Mouse (Mus musculus) lung, embryonic 16.5 days (tissue): ENCODE results near the gene Crybg1. TPM values are rescaled to one million over a fixed set of nuclear protein-coding genes. Genes with fewer than 3 reads are reported as not detected.

Experiments
- ATAC-seq: fragments of 200-750 bp; cut with Nextera tagmentation; 2 replicates; pipeline ENCODE4 v1.8.0; 2017; ENCODE audit warnings: low read depth, mild to moderate bottlenecking, moderate library complexity
- H3K27ac ChIP-seq: fragments of 300-500 bp; sonication (generic); 2 replicates; pipeline ENCODE4 v1.5.1; 2014; ENCODE audit warnings: mild to moderate bottlenecking, control low read depth, low read length
- H3K27me3 ChIP-seq: fragments of 300-500 bp; sonication (generic); 2 replicates; pipeline ENCODE4 v1.6.1; 2014; ENCODE audit warnings: low read depth, low read length, mixed read lengths; ENCODE audit not compliant: control insufficient read depth, insufficient read depth
- H3K36me3 ChIP-seq: fragments of 300-500 bp; sonication (generic); 2 replicates; pipeline ENCODE4 v1.6.1; 2014; ENCODE audit warnings: low read length; ENCODE audit not compliant: control insufficient read depth, insufficient read depth
- H3K4me1 ChIP-seq: fragments of 300-500 bp; sonication (generic); replicated peaks from 2 replicates; pipeline ENCODE4 v1.6.1; 2014; ENCODE audit warnings: low read length, mixed read lengths; ENCODE audit not compliant: control insufficient read depth, insufficient read depth
- H3K4me2 ChIP-seq: fragments of 300-500 bp; sonication (generic); 2 replicates; pipeline ENCODE4 v1.6.1; 2014; ENCODE audit warnings: low read depth, low read length, control low read depth
- H3K4me3 ChIP-seq: fragments of 300-500 bp; sonication (generic); 2 replicates; pipeline ENCODE4 v1.5.1; 2014; ENCODE audit warnings: mild to moderate bottlenecking, low read length, control low read depth
- H3K9ac ChIP-seq: fragments of 300-500 bp; sonication (generic); 2 replicates; pipeline ENCODE4 v1.6.1; 2014; ENCODE audit warnings: low read length, control low read depth
- H3K9me3 ChIP-seq: fragments of 300-500 bp; sonication (generic); 2 replicates; pipeline ENCODE4 v1.6.1; 2016; ENCODE audit warnings: low read length; ENCODE audit not compliant: control insufficient read depth
- WGBS: fragments of 180-500 bp; shearing (Covaris S2); extraction: QIAGEN DNeasy Blood & Tissue Kit; methylation state at CpG from one replicate; pipeline ENCODE4 v1.1.7; 2014; 5-methylcytosine and 5-hydroxymethylcytosine counted together
- polyA plus RNA-seq: library from polyadenylated mRNA; unstranded; fragments of >200 nt; fragmentation: Nextera tagmentation; extraction: Ambion mirVana; gene quantifications from 2 replicates; pipeline ENCODE4 v1.2.1, GENCODE M21; 2015

Gene Crybg1
- polyA plus RNA-seq, 1 experiment from 2014 or later, result 0.40 TPM

DNA sequence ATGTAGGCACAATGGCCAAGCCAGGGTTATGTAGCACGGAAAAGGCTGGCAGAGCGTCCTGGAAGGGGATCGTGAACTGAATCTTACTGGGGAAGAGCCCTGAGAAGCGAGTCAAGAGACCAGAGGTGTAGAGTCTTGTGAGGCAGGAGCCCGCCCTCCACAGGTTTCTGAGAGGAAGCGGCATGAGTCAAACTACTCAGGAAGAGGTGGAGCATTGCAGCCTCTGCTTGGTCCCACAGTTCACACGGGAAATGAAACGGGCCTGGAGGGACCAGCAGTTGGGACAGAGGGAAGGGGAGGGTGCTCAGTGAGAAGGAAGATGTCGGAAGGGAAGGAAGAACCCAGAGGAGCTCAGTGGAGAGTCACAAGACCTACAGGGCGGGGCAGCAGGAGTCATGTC, 123.9 kb downstream of the Crybg1 start:
- no peak overlapping the region for H3K4me3 ChIP-seq
- H3K9me3 ChIP-seq, result no peaks in the 10 kb centered on the region
- H3K27me3 ChIP-seq, result no peaks in the 10 kb centered on the region
- no peak overlapping the region for H3K4me2 ChIP-seq
- no peak for ATAC-seq
- H3K36me3 ChIP-seq, result no peaks in the 10 kb centered on the region
- no peak overlapping the region for H3K9ac ChIP-seq
- H3K27ac ChIP-seq, result no peak overlapping the region
- H3K4me1 ChIP-seq, result no peaks in the 10 kb centered on the region
- WGBS, result 53% methylated on average over 10 of the region's 10 CpGs

DNA sequence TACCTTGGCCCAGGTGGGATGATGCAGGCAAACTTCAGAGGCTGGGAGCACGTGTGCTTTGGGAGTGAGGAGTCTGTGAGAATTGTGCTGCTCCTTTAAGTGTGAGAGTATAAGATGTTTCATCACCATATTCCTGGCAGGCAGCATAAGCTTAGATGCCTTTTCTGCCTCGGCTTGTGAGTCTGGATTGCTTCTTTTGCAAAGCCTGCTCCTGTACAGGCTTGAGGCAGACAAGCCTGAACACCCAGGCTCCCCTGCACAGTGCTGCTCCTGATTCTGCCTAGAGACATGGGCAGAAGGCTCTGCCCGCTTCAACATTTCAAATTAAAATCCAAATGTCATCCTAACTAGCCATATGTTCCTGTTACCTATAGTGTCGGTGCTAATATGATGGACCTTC, 128.5 kb downstream of the Crybg1 start:
- Histone ChIP-seq H3K4me2 (no peak overlapping the region), H3K36me3 (no peaks in the 10 kb centered on the region), H3K9me3 (no peaks in the 10 kb centered on the region), H3K4me1 (no peaks in the 10 kb centered on the region), H3K27ac (no peak overlapping the region), H3K4me3 (no peak overlapping the region), H3K9ac (no peak overlapping the region), H3K27me3 (no peaks in the 10 kb centered on the region)
- 60% methylated on average over 4 of the region's 4 CpGs for WGBS
- ATAC-seq, result no peak

DNA sequence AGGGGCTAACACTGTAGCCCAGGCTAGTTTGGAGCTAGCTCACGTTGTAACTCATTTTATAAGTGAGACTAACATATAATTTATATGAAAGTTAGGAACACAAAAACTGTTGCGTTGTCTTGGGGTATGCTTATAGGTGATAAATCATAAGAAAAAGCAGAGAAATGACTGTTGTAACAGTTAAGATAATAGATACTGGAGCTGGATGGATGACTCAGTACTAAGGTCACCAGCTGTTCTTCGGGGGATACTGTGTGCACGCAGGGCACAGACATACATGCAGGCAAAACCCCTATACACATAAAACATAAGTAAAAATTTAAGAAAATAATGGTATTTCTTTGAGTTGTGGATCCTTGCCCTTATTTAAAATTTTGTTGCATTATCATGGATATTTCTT, 130.1 kb downstream of the Crybg1 start:
- ATAC-seq, result no peak

GRCm38 (mm10) chr10:44015631-44016030, 133.0 kb downstream of the Crybg1 start:
- no peaks in the 10 kb centered on the region for H3K4me1 ChIP-seq
- no peaks in the 10 kb centered on the region for H3K36me3 ChIP-seq
- 61% methylated on average over 2 of the region's 2 CpGs for WGBS
- no peaks in the 10 kb centered on the region for H3K27me3 ChIP-seq
- H3K9me3 ChIP-seq, result no peaks in the 10 kb centered on the region
- H3K9ac ChIP-seq, result no peak overlapping the region
- no peak overlapping the region for H3K4me2 ChIP-seq
- ATAC-seq, result no peak
- H3K4me3 ChIP-seq, result no peak overlapping the region
- H3K27ac ChIP-seq, result no peak overlapping the region

More for the DNA sequence above, 130.1 kb downstream of the Crybg1 start:
- H3K27me3 ChIP-seq, result no peaks in the 10 kb centered on the region
- H3K9me3 ChIP-seq, result no peaks in the 10 kb centered on the region
- H3K27ac ChIP-seq, result no peak overlapping the region
- H3K4me3 ChIP-seq, result no peak overlapping the region
- no peaks in the 10 kb centered on the region for H3K4me1 ChIP-seq
- no peaks in the 10 kb centered on the region for H3K36me3 ChIP-seq
- no peak overlapping the region for H3K9ac ChIP-seq
- WGBS, result 80% methylated on average over 4 of the region's 4 CpGs
- H3K4me2 ChIP-seq, result no peak overlapping the region

DNA sequence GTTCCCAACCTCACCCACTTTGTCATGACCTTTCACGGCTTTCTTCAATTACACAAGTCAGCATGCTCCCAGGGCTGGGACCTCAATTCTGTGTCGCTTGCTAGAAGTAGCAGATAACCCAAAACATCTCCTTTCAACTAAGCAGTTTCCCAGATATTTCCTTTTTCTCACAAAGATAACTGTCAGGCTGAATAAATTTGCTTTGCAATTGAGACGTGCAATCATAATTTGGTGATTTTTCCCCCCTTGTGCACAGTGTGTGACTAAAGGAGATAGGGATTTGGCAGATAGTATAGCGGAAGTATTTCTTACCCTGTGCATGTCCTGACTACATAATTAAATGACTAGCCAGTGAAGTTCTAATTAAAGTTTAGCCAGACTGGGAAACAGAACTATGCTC, 134.8 kb downstream of the Crybg1 start:
- no peak for ATAC-seq
- H3K4me3 ChIP-seq, result no peak overlapping the region
- H3K9ac ChIP-seq, result no peak overlapping the region
- H3K4me1 ChIP-seq, result no peaks in the 10 kb centered on the region
- H3K27ac ChIP-seq, result no peak overlapping the region
- no peaks in the 10 kb centered on the region for H3K27me3 ChIP-seq
- H3K9me3 ChIP-seq, result no peaks in the 10 kb centered on the region
- no peak overlapping the region for H3K4me2 ChIP-seq
- 47% methylated on average over 4 of the region's 4 CpGs for WGBS
- no peaks in the 10 kb centered on the region for H3K36me3 ChIP-seq

GRCm38 (mm10) chr10:44011408-44011807, 137.2 kb downstream of the Crybg1 start:
- Histone ChIP-seq H3K4me3 (no peak overlapping the region), H3K4me1 (no peaks in the 10 kb centered on the region), H3K27me3 (no peaks in the 10 kb centered on the region; the same call in none of the 2 replicates), H3K9ac (no peak overlapping the region), H3K4me2 (no peak overlapping the region), H3K27ac (no peak overlapping the region), H3K36me3 (no peaks in the 10 kb centered on the region), H3K9me3 (no peaks in the 10 kb centered on the region)
- WGBS, result 74% methylated on average over 7 of the region's 7 CpGs
- no peak for ATAC-seq

DNA sequence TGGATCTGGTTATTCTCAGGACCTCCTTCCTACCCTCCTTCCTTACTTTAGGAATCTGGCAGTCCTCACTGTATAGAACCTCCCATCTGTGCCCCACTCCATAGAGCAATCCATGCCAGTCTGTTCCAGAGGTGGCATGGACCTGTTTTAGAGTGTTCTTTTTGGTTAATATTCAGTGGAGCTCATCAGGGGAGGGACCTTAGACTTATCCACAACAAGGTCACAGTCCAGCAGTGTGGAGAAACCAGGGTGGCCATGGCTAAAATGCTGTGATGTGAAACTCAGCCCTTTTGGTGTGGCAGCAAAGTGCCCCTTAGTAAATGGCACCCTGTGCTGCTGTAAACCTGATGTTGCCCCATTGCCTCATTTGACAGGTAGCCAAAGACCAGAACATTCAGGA, 139.8 kb downstream of the Crybg1 start:
- Histone ChIP-seq H3K4me3 (no peak overlapping the region), H3K27ac (no peak overlapping the region), H3K36me3 (no peaks in the 10 kb centered on the region), H3K27me3 (peaks cover 24% of the 10 kb centered on the region), H3K4me1 (peaks cover 12% of the 10 kb centered on the region), H3K9me3 (no peaks in the 10 kb centered on the region), H3K4me2 (no peak overlapping the region), H3K9ac (no peak overlapping the region)
- ATAC-seq, result no peak

DNA sequence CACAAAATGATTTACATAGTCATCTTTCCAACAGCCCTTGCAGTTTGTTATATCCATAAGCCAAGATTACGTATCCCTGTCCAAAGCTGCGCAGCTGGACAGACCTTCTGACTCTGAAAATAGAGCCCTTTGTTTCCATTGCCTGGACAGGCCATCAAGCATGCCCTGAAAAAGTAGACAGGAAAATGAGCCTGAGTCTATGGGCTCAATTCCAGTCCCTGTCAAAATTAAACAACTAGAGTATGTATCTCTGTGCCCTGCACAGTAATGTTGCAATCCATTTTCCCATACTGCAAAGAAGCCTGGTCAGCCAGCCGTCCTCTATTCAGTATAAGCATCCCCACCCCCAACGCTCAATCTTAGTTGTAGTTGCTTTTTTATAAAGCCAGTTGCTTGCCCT, 141.8 kb downstream of the Crybg1 start:
- no peak overlapping the region for H3K4me3 ChIP-seq
- H3K9me3 ChIP-seq, result no peaks in the 10 kb centered on the region
- no peak overlapping the region for H3K27ac ChIP-seq
- no peaks in the 10 kb centered on the region for H3K36me3 ChIP-seq
- 59% methylated on average over 4 of the region's 4 CpGs for WGBS
- no peak overlapping the region for H3K4me2 ChIP-seq
- H3K27me3 ChIP-seq, result peaks cover 44% of the 10 kb centered on the region
- no peak for ATAC-seq
- peaks cover 17% of the 10 kb centered on the region for H3K4me1 ChIP-seq
- H3K9ac ChIP-seq, result no peak overlapping the region

GRCm38 (mm10) chr10:44005677-44006641, 142.7 kb downstream of the Crybg1 start:
- Histone ChIP-seq H3K4me2 (peak overlapping the region; percentile 73), H3K36me3 (no peaks in the 10 kb centered on the region), H3K9me3 (no peaks in the 10 kb centered on the region), H3K4me1 (peaks cover 17% of the 10 kb centered on the region), H3K27me3 (peaks cover 50% of the 10 kb centered on the region), H3K27ac (0 out of 2 replicates have a peak overlapping the region, but pooled peaks have one; percentile 12), H3K9ac (peak overlapping the region; percentile 51), H3K4me3 (peak overlapping the region; percentile 47)
- 1% methylated on average over 40 of the region's 40 CpGs for WGBS
- ATAC-seq, result peak; percentile 60
